Mouse (Mus musculus) heart, postnatal 0 days (tissue): ENCODE measurements around the gene Lgalsl.

Experiments
- CTCF ChIP-seq: IDR thresholded peaks from 2 replicates; pipeline ENCODE4 v1.5.1; 2016; ENCODE audit warnings: antibody characterized with exemption, control low read depth, low read depth
- EP300 ChIP-seq: IDR thresholded peaks from 2 replicates; pipeline ENCODE4 v1.6.1; 2016; ENCODE audit warnings: antibody characterized with exemption, low read depth

DNA sequence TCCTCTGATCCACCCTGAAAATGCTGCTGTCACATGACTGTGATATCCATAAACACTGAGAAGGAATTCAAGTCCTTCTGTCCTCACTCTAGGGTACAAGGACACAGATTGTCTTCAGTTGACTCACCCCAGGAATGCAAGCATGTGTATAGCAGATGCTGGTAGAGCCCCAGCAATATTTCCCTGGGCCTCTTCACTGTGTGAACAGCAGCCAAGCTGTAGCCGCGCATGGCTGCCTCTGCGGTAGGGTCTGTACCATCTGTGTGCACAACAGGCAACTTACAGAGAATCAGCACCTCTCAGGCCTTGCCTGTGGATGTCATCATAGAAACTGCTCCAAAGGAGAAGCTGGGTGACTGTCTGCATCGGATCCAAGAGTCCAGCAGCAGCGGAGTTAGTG is 47.8 kb upstream of the Lgalsl start:
- TF ChIP-seq CTCF = no peak
- TF ChIP-seq EP300 = no peak
